Mouse (Mus musculus): ENCODE results near the gene Nkain2. TPM values are rescaled to one million over a fixed set of nuclear protein-coding genes. Genes with fewer than 3 reads are reported as not detected.

Nkain2 gene
- polyA plus RNA-seq, 1 experiment from 2014 or later = not detected

GRCm38 (mm10) chr10:32058251-32058650, 832.0 kb downstream of the Nkain2 start:
- Histone ChIP-seq H3K9ac (ENCODE audit: low read depth, low read length) (no peak overlapping the region), H3K9me3 (replicated peaks; ENCODE audit: control insufficient read depth, low read length) (no peaks in the 10 kb centered on the region), H3K27ac (ENCODE audit: low read length) (no peak overlapping the region), H3K4me2 (ENCODE audit: low read depth, low read length) (no peak overlapping the region), H3K27me3 (ENCODE audit: control insufficient read depth, insufficient read depth, low read depth, low read length) (no peaks in the 10 kb centered on the region), H3K4me1 (ENCODE audit: control insufficient read depth, low read depth, low read length) (no peaks in the 10 kb centered on the region), H3K4me3 (ENCODE audit: low read depth, low read length) (no peak overlapping the region), H3K36me3 (ENCODE audit: control insufficient read depth, insufficient read depth) (no peaks in the 10 kb centered on the region)
- 59% methylated on average over 2 of the region's 2 CpGs for WGBS (ENCODE audit: insufficient replicate concordance)
- no peak for ATAC-seq (ENCODE audit: low read depth)

- Histone ChIP-seq H3K9me3 (replicated peaks; ENCODE audit: control insufficient read depth, low read length) (no peaks in the 10 kb centered on the region), H3K4me3 (ENCODE audit: low read depth, low read length) (no peak overlapping the region), H3K9ac (ENCODE audit: low read depth, low read length) (no peak overlapping the region), H3K36me3 (ENCODE audit: control insufficient read depth, insufficient read depth) (no peaks in the 10 kb centered on the region), H3K4me2 (ENCODE audit: low read depth, low read length) (no peak overlapping the region), H3K4me1 (ENCODE audit: control insufficient read depth, low read depth, low read length) (no peaks in the 10 kb centered on the region), H3K27ac (ENCODE audit: low read length) (no peak overlapping the region), H3K27me3 (ENCODE audit: control insufficient read depth, insufficient read depth, low read depth, low read length) (no peaks in the 10 kb centered on the region)
- no peak for ATAC-seq (ENCODE audit: low read depth)
- WGBS (ENCODE audit: insufficient replicate concordance) = 54% methylated on average over 5 of the region's 5 CpGs
Observed at GRCm38 (mm10) chr10:32052546-32053295, 837.5 kb downstream of the Nkain2 start.

GRCm38 (mm10) chr10:32052045-32052444, 838.2 kb downstream of the Nkain2 start:
- no peaks in the 10 kb centered on the region for H3K4me1 ChIP-seq (ENCODE audit: control insufficient read depth, low read depth, low read length)

GRCm38 (mm10) chr10:32029996-32030395, 860.3 kb downstream of the Nkain2 start:
- WGBS (ENCODE audit: insufficient replicate concordance) = 23% methylated on average over 1 of the region's 1 CpGs
- H3K27me3 ChIP-seq (ENCODE audit: control insufficient read depth, insufficient read depth, low read depth, low read length) = no peaks in the 10 kb centered on the region
- H3K4me3 ChIP-seq (ENCODE audit: low read depth, low read length) = no peak overlapping the region
- no peaks in the 10 kb centered on the region for H3K4me1 ChIP-seq (ENCODE audit: control insufficient read depth, low read depth, low read length)
- H3K9me3 ChIP-seq (replicated peaks; ENCODE audit: control insufficient read depth, low read length) = no peaks in the 10 kb centered on the region
- no peak for ATAC-seq (ENCODE audit: low read depth)
- H3K27ac ChIP-seq (ENCODE audit: low read length) = no peak overlapping the region
- no peaks in the 10 kb centered on the region for H3K36me3 ChIP-seq (ENCODE audit: control insufficient read depth, insufficient read depth)
- H3K9ac ChIP-seq (ENCODE audit: low read depth, low read length) = no peak overlapping the region
- H3K4me2 ChIP-seq (ENCODE audit: low read depth, low read length) = no peak overlapping the region

More at GRCm38 (mm10) chr10:32052045-32052444, 838.2 kb downstream of the Nkain2 start:
- Histone ChIP-seq H3K9me3 (replicated peaks; ENCODE audit: control insufficient read depth, low read length) (no peaks in the 10 kb centered on the region), H3K27me3 (ENCODE audit: control insufficient read depth, insufficient read depth, low read depth, low read length) (no peaks in the 10 kb centered on the region), H3K4me3 (ENCODE audit: low read depth, low read length) (no peak overlapping the region), H3K4me2 (ENCODE audit: low read depth, low read length) (no peak overlapping the region), H3K36me3 (ENCODE audit: control insufficient read depth, insufficient read depth) (no peaks in the 10 kb centered on the region), H3K9ac (ENCODE audit: low read depth, low read length) (no peak overlapping the region), H3K27ac (ENCODE audit: low read length) (no peak overlapping the region)
- no peak for ATAC-seq (ENCODE audit: low read depth)
- WGBS (ENCODE audit: insufficient replicate concordance) = 57% methylated on average over 6 of the region's 6 CpGs

- Histone ChIP-seq H3K9ac (ENCODE audit: low read depth, low read length) (no peak overlapping the region), H3K27me3 (ENCODE audit: control insufficient read depth, insufficient read depth, low read depth, low read length) (no peaks in the 10 kb centered on the region), H3K4me1 (ENCODE audit: control insufficient read depth, low read depth, low read length) (no peaks in the 10 kb centered on the region), H3K27ac (ENCODE audit: low read length) (no peak overlapping the region), H3K4me2 (ENCODE audit: low read depth, low read length) (no peak overlapping the region), H3K9me3 (replicated peaks; ENCODE audit: control insufficient read depth, low read length) (no peaks in the 10 kb centered on the region), H3K4me3 (ENCODE audit: low read depth, low read length) (no peak overlapping the region), H3K36me3 (ENCODE audit: control insufficient read depth, insufficient read depth) (no peaks in the 10 kb centered on the region)
- 55% methylated on average over 1 of the region's 1 CpGs for WGBS (ENCODE audit: insufficient replicate concordance)
- no peak for ATAC-seq (ENCODE audit: low read depth)
Observed at GRCm38 (mm10) chr10:32018385-32018784, 871.9 kb downstream of the Nkain2 start.

GRCm38 (mm10) chr10:32001216-32001753, 889.0 kb downstream of the Nkain2 start:
- no peaks in the 10 kb centered on the region for H3K36me3 ChIP-seq (ENCODE audit: control insufficient read depth, insufficient read depth)
- no peaks in the 10 kb centered on the region for H3K27me3 ChIP-seq (ENCODE audit: control insufficient read depth, insufficient read depth, low read depth, low read length)
- no peak overlapping the region for H3K9ac ChIP-seq (ENCODE audit: low read depth, low read length)
- H3K4me1 ChIP-seq (ENCODE audit: control insufficient read depth, low read depth, low read length) = no peaks in the 10 kb centered on the region
- no peak for ATAC-seq (ENCODE audit: low read depth)
- no peak overlapping the region for H3K4me3 ChIP-seq (ENCODE audit: low read depth, low read length)
- WGBS (ENCODE audit: insufficient replicate concordance) = 70% methylated on average over 1 of the region's 1 CpGs
- no peaks in the 10 kb centered on the region for H3K9me3 ChIP-seq (replicated peaks; ENCODE audit: control insufficient read depth, low read length)
- H3K4me2 ChIP-seq (ENCODE audit: low read depth, low read length) = no peak overlapping the region
- H3K27ac ChIP-seq (ENCODE audit: low read length) = no peak overlapping the region

- no peak for ATAC-seq (ENCODE audit: low read depth)
- Histone ChIP-seq H3K4me3 (ENCODE audit: low read depth, low read length) (no peak overlapping the region), H3K9me3 (replicated peaks; ENCODE audit: control insufficient read depth, low read length) (no peaks in the 10 kb centered on the region), H3K27ac (ENCODE audit: low read length) (no peak overlapping the region), H3K9ac (ENCODE audit: low read depth, low read length) (no peak overlapping the region), H3K36me3 (ENCODE audit: control insufficient read depth, insufficient read depth) (no peaks in the 10 kb centered on the region), H3K4me2 (ENCODE audit: low read depth, low read length) (no peak overlapping the region), H3K4me1 (ENCODE audit: control insufficient read depth, low read depth, low read length) (no peaks in the 10 kb centered on the region), H3K27me3 (ENCODE audit: control insufficient read depth, insufficient read depth, low read depth, low read length) (no peaks in the 10 kb centered on the region)
- WGBS (ENCODE audit: insufficient replicate concordance) = 50% methylated on average over 1 of the region's 1 CpGs
Observed at GRCm38 (mm10) chr10:31993205-31993604, 897.1 kb downstream of the Nkain2 start.

- Histone ChIP-seq H3K4me2 (ENCODE audit: low read depth, low read length) (no peak overlapping the region), H3K4me1 (ENCODE audit: control insufficient read depth, low read depth, low read length) (no peaks in the 10 kb centered on the region), H3K9ac (ENCODE audit: low read depth, low read length) (no peak overlapping the region), H3K4me3 (ENCODE audit: low read depth, low read length) (no peak overlapping the region), H3K27ac (ENCODE audit: low read length) (no peak overlapping the region), H3K27me3 (ENCODE audit: control insufficient read depth, insufficient read depth, low read depth, low read length) (no peaks in the 10 kb centered on the region), H3K36me3 (ENCODE audit: control insufficient read depth, insufficient read depth) (no peaks in the 10 kb centered on the region), H3K9me3 (replicated peaks; ENCODE audit: control insufficient read depth, low read length) (no peaks in the 10 kb centered on the region)
- no peak for ATAC-seq (ENCODE audit: low read depth)
Observed at GRCm38 (mm10) chr10:31978387-31978786, 911.9 kb downstream of the Nkain2 start.

- no peaks in the 10 kb centered on the region for H3K36me3 ChIP-seq (ENCODE audit: control insufficient read depth, insufficient read depth)
- H3K4me1 ChIP-seq (ENCODE audit: control insufficient read depth, low read depth, low read length) = no peaks in the 10 kb centered on the region
- H3K4me3 ChIP-seq (ENCODE audit: low read depth, low read length) = no peak overlapping the region
- ATAC-seq (ENCODE audit: low read depth) = no peak
- H3K4me2 ChIP-seq (ENCODE audit: low read depth, low read length) = no peak overlapping the region
- no peaks in the 10 kb centered on the region for H3K9me3 ChIP-seq (replicated peaks; ENCODE audit: control insufficient read depth, low read length)
- H3K9ac ChIP-seq (ENCODE audit: low read depth, low read length) = no peak overlapping the region
- H3K27ac ChIP-seq (ENCODE audit: low read length) = no peak overlapping the region
- WGBS (ENCODE audit: insufficient replicate concordance) = 76% methylated on average over 2 of the region's 2 CpGs
- H3K27me3 ChIP-seq (ENCODE audit: control insufficient read depth, insufficient read depth, low read depth, low read length) = no peaks in the 10 kb centered on the region
Observed at GRCm38 (mm10) chr10:31947178-31947726, 943.0 kb downstream of the Nkain2 start.
